In genomic region chr6:21215491-21216191, GRCm38 (mm10) we compare ENCODE assay signal across 8 mouse cellular contexts. TPM values are rescaled to one million over a fixed set of nuclear protein-coding genes. Genes with fewer than 3 reads are reported as not detected.
A peak's percentile ranks its signal among the peaks of the same experiment; 100 is the strongest.
DNase-seq lines count a peak whose midpoint lies in the region; ATAC-seq and TF ChIP-seq lines count a peak whose summit lies in the region.

Gene Kcnd2 (plus strand): TSS chr6:21215503.

- peak; percentile 5 for DNase-seq in gastrocnemius, postnatal 10 days
- no peak for DNase-seq in gastrocnemius, postnatal 4 days (ENCODE audit: low spot score in 2 of 2)
- no peak for DNase-seq in Patski (ENCODE audit: low read depth, low spot score)
- no peak for DNase-seq in layer of hippocampus, postnatal 36 days
- DNase-seq in ovary, adult 18-20 months (ENCODE audit: low spot score), result no peak
- no peak for DNase-seq in lung, postnatal 36 days

- peak within 1 kb of the TSS; percentile 50; the same call in 1 of the 2 replicates for H3K27ac ChIP-seq in neural tube, embryonic 12.5 days

- no peaks in the 10 kb centered on the region for H3K9me3 ChIP-seq in neural tube, embryonic 12.5 days

- H3K9ac ChIP-seq in neural tube, embryonic 12.5 days, result peak within 1 kb of the TSS; percentile 74

- WGBS in neural tube, embryonic 12.5 days, result 11% methylated on average over 34 of the region's 34 CpGs

- no peaks in the 10 kb centered on the region for H3K36me3 ChIP-seq in neural tube, embryonic 12.5 days

- ATAC-seq in Patski, result peak; percentile 11
- ATAC-seq in granulocyte monocyte progenitor cell, adult 5-6 weeks (replicated peaks; ENCODE audit: poor library complexity, severe bottlenecking), result 0 out of 2 replicates have a peak, but pooled peaks have one; percentile 28
- peak; percentile 56; the same call in 1 of the 2 replicates for ATAC-seq in neural tube, embryonic 12.5 days (ENCODE audit: low FRiP score, low read depth)

- peaks cover 51% of the 10 kb centered on the region for H3K27me3 ChIP-seq in Patski
- no peaks in the 10 kb centered on the region; the same call in 1 of the 2 replicates for H3K27me3 ChIP-seq in neural tube, embryonic 12.5 days (replicated peaks)

- H3K4me2 ChIP-seq in neural tube, embryonic 12.5 days (replicated peaks), result peak within 1 kb of the TSS; percentile 94

- 0 out of 2 replicates have a peak, but pooled peaks cover 4% of the 10 kb centered on the region for H3K4me1 ChIP-seq in neural tube, embryonic 12.5 days

- in situ Hi-C loops in Patski (cut with MboI; ENCODE audit: low pct_unique_long_range_greater_than_20kb), result loop anchor here (25.0 kb wide), 1 partner anchor 378 kb away; no protein-coding TSS in a partner anchor

- no peak for TF ChIP-seq CTCF in Patski (IDR thresholded peaks at IDR 0.05)

- H3K4me3 ChIP-seq in neural tube, embryonic 12.5 days, result peak within 1 kb of the TSS; percentile 74

- CTCF ChIA-PET in Patski (lab: Charles Lee), result interaction anchor here (1.2 kb wide), 1 partner anchor 376 kb away, joined by 3 read pairs; no protein-coding TSS in a partner anchor

- POLR2A ChIA-PET in Patski (lab: Charles Lee), result no interaction called here

RNA-seq across cellular contexts. Expression of gene Kcnd2, which starts in this region (rescaled TPM):
- under 1 TPM; 0.19 to 0.20 TPM for total RNA-seq in gastrocnemius, postnatal 10 days (2021)
- under 1 TPM; 0.25 to 0.57 TPM for total RNA-seq in gastrocnemius, postnatal 4 days (2021)
- polyA plus RNA-seq in Patski (2021), result not detected
- not detected in 2 replicates for total RNA-seq in granulocyte monocyte progenitor cell, adult 5-6 weeks (2014; fragmentation: Nextera tagmentation)
- not detected in 2 replicates for total RNA-seq in granulocyte monocyte progenitor cell, adult 5-6 weeks (2017)
- total RNA-seq in layer of hippocampus, postnatal 36 days (2021), result 100 to 1,000 TPM; 101 to 107 TPM
- 6.4 and 6.6 TPM in 2 replicates for polyA plus RNA-seq in neural tube, embryonic 12.5 days (2016; fragmentation: Nextera tagmentation; extraction: Ambion mirVana)

Comparison
In these comparisons a context has a peak if more than half of its experiments do, and no peak if none do; other contexts are left out.
1. RNA of gene Kcnd2 (total RNA-seq): 101 to 107 TPM in layer of hippocampus, postnatal 36 days; 0.25 to 0.57 TPM in gastrocnemius, postnatal 4 days, 0.19 to 0.20 TPM in gastrocnemius, postnatal 10 days and not detected in granulocyte monocyte progenitor cell, adult 5-6 weeks; every median in the first group is over 10 times any median in the second.
2. Peak in DNase-seq in gastrocnemius, postnatal 10 days; RNA of the gene not detected or under 1 TPM.
3. Peak in ATAC-seq in Patski; RNA of the gene not detected or under 1 TPM.
4. Peak in ATAC-seq in granulocyte monocyte progenitor cell, adult 5-6 weeks; RNA of the gene not detected or under 1 TPM.
5. Peak in every context shown above with its lines, with median percentiles within 50 percentile points of each other: ATAC-seq.